Mouse (Mus musculus): Measurements from ENCODE around the gene Efna2. TPM values are rescaled to one million over a fixed set of nuclear protein-coding genes. Genes with fewer than 3 reads are reported as not detected.

Gene Efna2
- total RNA-seq, 4 experiments from 2014 or later: 6.8 to 9.1 (median 7.7) TPM

- no peak for DNase-seq (ENCODE audit: low spot score in 2 of 2)
Observed at GRCm38 (mm10) chr10:80227166-80227539, 47.9 kb downstream of the Efna2 start.

- no peak for DNase-seq (ENCODE audit: low spot score in 2 of 2)
Observed at GRCm38 (mm10) chr10:80227877-80228775, 48.8 kb downstream of the Efna2 start.

- no peak for DNase-seq (ENCODE audit: low spot score in 2 of 2)
Observed at GRCm38 (mm10) chr10:80236145-80236825, 57.0 kb downstream of the Efna2 start.

- no peak for DNase-seq (ENCODE audit: low spot score in 2 of 2)
Observed at GRCm38 (mm10) chr10:80237020-80237419, 57.7 kb downstream of the Efna2 start.

- no peak for DNase-seq (ENCODE audit: low spot score in 2 of 2)
Observed at GRCm38 (mm10) chr10:80238306-80238705, 59.0 kb downstream of the Efna2 start.

Other genes with a start within 250 kb of the Efna2 start
- 10 to 100 TPM; 38.5 to 48.2 (median 44.6) TPM for gene Wdr18, start 219.3 kb upstream of the Efna2 start, total RNA-seq (2022)
- gene Grin3b, start 208.8 kb upstream of the Efna2 start, total RNA-seq (2022): under 1 TPM; 0.23 to 0.30 (median 0.24) TPM
- 100 to 1,000 TPM; 105 to 117 (median 113) TPM for gene Tmem259, start 195.2 kb upstream of the Efna2 start, total RNA-seq (2022)
- 1 to 10 TPM; 5.4 to 6.7 (median 6.3) TPM for gene Cnn2, start 190.9 kb upstream of the Efna2 start, total RNA-seq (2022)
- 10 to 100 TPM; 11.0 to 12.3 (median 12.0) TPM for gene Abca7, start 183.0 kb upstream of the Efna2 start, total RNA-seq (2022)
- 1 to 10 TPM; 3.6 to 9.6 (median 6.0) TPM for gene Arhgap45, start 162.8 kb upstream of the Efna2 start, total RNA-seq (2022)
- 10 to 100 TPM; 64.7 to 80.4 (median 72.9) TPM for gene Polr2e, start 139.7 kb upstream of the Efna2 start, total RNA-seq (2022)
- 100 to 1,000 TPM; 472 to 551 (median 538) TPM for gene Gpx4, start 132.3 kb upstream of the Efna2 start, total RNA-seq (2022)
- gene Sbno2, start 73.9 kb upstream of the Efna2 start, total RNA-seq (2022): 10 to 100 TPM; 16.2 to 32.0 (median 20.3) TPM
- 100 to 1,000 TPM; 102 to 111 (median 109) TPM for gene Stk11, start 63.7 kb upstream of the Efna2 start, total RNA-seq (2022)
- 100 to 1,000 TPM; 306 to 342 (median 330) TPM for gene Atp5d, start 40.9 kb upstream of the Efna2 start, total RNA-seq (2022)
- gene Cbarp, start 38.6 kb upstream of the Efna2 start, total RNA-seq (2022): 100 to 1,000 TPM; 328 to 363 (median 358) TPM
- 10 to 100 TPM; 48.5 to 76.4 (median 64.1) TPM for gene Midn, start 31.2 kb upstream of the Efna2 start, total RNA-seq (2022)
- gene Cirbp, start 13.5 kb upstream of the Efna2 start, total RNA-seq (2022): 100 to 1,000 TPM; 124 to 159 (median 143) TPM
- 1 to 10 TPM; 4.1 to 6.0 (median 5.5) TPM for gene 1600002K03Rik, start 6.5 kb upstream of the Efna2 start, total RNA-seq (2022)
- gene Mum1, start 47.0 kb downstream of the Efna2 start, total RNA-seq (2022): 10 to 100 TPM; 41.9 to 51.7 (median 44.1) TPM
- 100 to 1,000 TPM; 214 to 225 (median 218) TPM for gene Ndufs7, start 69.6 kb downstream of the Efna2 start, total RNA-seq (2022)
- 10 to 100 TPM; 28.8 to 33.6 (median 31.1) TPM for gene Gamt, start 81.5 kb downstream of the Efna2 start, total RNA-seq (2022)
- gene Dazap1, start 82.0 kb downstream of the Efna2 start, total RNA-seq (2022): 10 to 100 TPM; 76.4 to 90.1 (median 83.5) TPM
- 1,000 to 10,000 TPM in 1 of 4 experiments, 100 to 1,000 TPM in 3; 922 to 1,007 (median 961) TPM for gene Rps15, start 113.0 kb downstream of the Efna2 start, total RNA-seq (2022)
- gene Apc2, start 116.5 kb downstream of the Efna2 start, total RNA-seq (2022): 100 to 1,000 TPM; 107 to 125 (median 116) TPM
- gene 2310011J03Rik, start 141.1 kb downstream of the Efna2 start, total RNA-seq (2022): 10 to 100 TPM; 25.7 to 29.0 (median 27.3) TPM
- gene Pcsk4, start 150.0 kb downstream of the Efna2 start, total RNA-seq (2022): 10 to 100 TPM in 1 of 4 experiments, 1 to 10 TPM in 3; 6.7 to 10.2 (median 8.3) TPM
- gene Reep6, start 150.5 kb downstream of the Efna2 start, total RNA-seq (2022): 10 to 100 TPM; 12.0 to 14.8 (median 13.6) TPM
- 10 to 100 TPM; 10.7 to 12.1 (median 11.5) TPM for gene Adamtsl5, start 168.9 kb downstream of the Efna2 start, total RNA-seq (2022)
- 10 to 100 TPM; 27.8 to 29.4 (median 28.7) TPM for gene Plk5, start 177.0 kb downstream of the Efna2 start, total RNA-seq (2022)
- 10 to 100 TPM; 18.9 to 20.3 (median 19.6) TPM for gene Mex3d, start 208.2 kb downstream of the Efna2 start, total RNA-seq (2022)
- gene Mbd3, start 220.1 kb downstream of the Efna2 start, total RNA-seq (2022): 100 to 1,000 TPM; 146 to 152 (median 149) TPM
- 100 to 1,000 TPM; 332 to 408 (median 366) TPM for gene Uqcr11, start 227.3 kb downstream of the Efna2 start, total RNA-seq (2022)

Measured in left cerebral cortex, adult 8-10 months (tissue).